ENCODE assay signal across 13 mouse cellular contexts in genomic region chr2:73403385-73404013, GRCm38 (mm10). TPM values are rescaled to one million over a fixed set of nuclear protein-coding genes. Genes with fewer than 3 reads are reported as not detected.
A peak's percentile ranks its signal among the peaks of the same experiment; 100 is the strongest.
DNase-seq lines count a peak whose midpoint lies in the region; TF ChIP-seq lines count a peak whose summit lies in the region.
"Had no signal": no experiment of that assay in that cellular context is flagged by ENCODE, and none has a peak within 500 bp of the region (broad histone marks: within the 10 kb centered on the region; RNA-seq: fewer than 3 reads in every experiment).

No protein-coding gene starts in this region.

- H3K4me1 ChIP-seq in kidney, adult 2 months (ENCODE audit: control insufficient read depth, insufficient read depth, low read length): no peaks in the 10 kb centered on the region
- H3K4me1 ChIP-seq: midbrain, embryonic 10.5 days had no signal

- H3K27ac ChIP-seq in kidney, adult 2 months (ENCODE audit: insufficient read depth, low read depth, low read length): no peak overlapping the region
- H3K27ac ChIP-seq: limb, embryonic 15.5 days; midbrain, embryonic 10.5 days had no signal

- H3K4me3 ChIP-seq in kidney, adult 2 months (ENCODE audit: insufficient read depth, low read depth, low read length): no peak overlapping the region
- H3K4me3 ChIP-seq: limb, embryonic 15.5 days; midbrain, embryonic 10.5 days had no signal

- H3K36me3 ChIP-seq in kidney, adult 2 months (ENCODE audit: control insufficient read depth, insufficient read depth, low read length): no peaks in the 10 kb centered on the region
- H3K36me3 ChIP-seq: limb, embryonic 15.5 days; midbrain, embryonic 10.5 days had no signal

- H3K27me3 ChIP-seq in kidney, adult 2 months (replicated peaks; ENCODE audit: control insufficient read depth, insufficient read depth, low read length): no peaks in the 10 kb centered on the region
- H3K27me3 ChIP-seq: limb, embryonic 15.5 days had no signal

- TF ChIP-seq CTCF in kidney, adult 2 months (conservative IDR thresholded peaks at IDR 0.05; ENCODE audit: insufficient read depth, insufficient read length, low read depth, low read length): no peak

- DNase-seq in embryo, embryonic 11 days: peak; percentile 23
- no peak for DNase-seq in embryo, embryonic 10.5 days (ENCODE audit: low spot score)
- peak; percentile 5 for DNase-seq in kidney, adult 2 months
- no peak for DNase-seq in kidney, adult 11 months
- DNase-seq in retina, embryonic 14.5 days (ENCODE audit: low spot score): peak; percentile 20
- no peak for DNase-seq in retina, postnatal 1 day
- DNase-seq in spleen, postnatal 10 days (ENCODE audit: low spot score in 2 of 2): no peak
- no peak for DNase-seq in layer of hippocampus, adult 8-10 months (ENCODE audit: low spot score in 2 of 2)
- DNase-seq: cerebellum, adult 18-20 months; heart, postnatal 36 days; kidney, adult 18-20 months had no signal

- no peak for TF ChIP-seq POLR2A in kidney, adult 2 months (IDR thresholded peaks at IDR 0.05; ENCODE audit: low read depth, low read length)

- WGBS in kidney, adult 2 months: 70% methylated on average over 15 of the region's 15 CpGs

RNA-seq across cellular contexts. Expression of gene Gpr155, which starts 17.1 kb away (rescaled TPM):
- 6.2 and 9.1 TPM in 2 replicates for polyA plus RNA-seq in kidney, adult 2 months (2012; rRNA removed)
- 10 to 100 TPM; 54.1 to 70.5 (median 58.2) TPM for total RNA-seq in layer of hippocampus, adult 8-10 months (2022)

Comparison
In these comparisons a context has a peak if more than half of its experiments do, and no peak if none do; other contexts are left out.
1. DNase-seq: peak in embryo, embryonic 11 days (single experiment), kidney, adult 2 months (single experiment) and retina, embryonic 14.5 days (single experiment); none in embryo, embryonic 10.5 days (single experiment), kidney, adult 11 months (single experiment), retina, postnatal 1 day (single experiment), spleen, postnatal 10 days (0 of 2) and layer of hippocampus, adult 8-10 months (0 of 2).